Mouse (Mus musculus) cerebellum, adult 11-12 months (tissue): Measurements from ENCODE around the gene Spata21.
A peak's percentile ranks its signal among the peaks of the same experiment; 100 is the strongest.

Experiments used
- DNase-seq: peaks from one replicate; pipeline ENCODE4 v3.0.0; 2022

Spata21 gene

DNA sequence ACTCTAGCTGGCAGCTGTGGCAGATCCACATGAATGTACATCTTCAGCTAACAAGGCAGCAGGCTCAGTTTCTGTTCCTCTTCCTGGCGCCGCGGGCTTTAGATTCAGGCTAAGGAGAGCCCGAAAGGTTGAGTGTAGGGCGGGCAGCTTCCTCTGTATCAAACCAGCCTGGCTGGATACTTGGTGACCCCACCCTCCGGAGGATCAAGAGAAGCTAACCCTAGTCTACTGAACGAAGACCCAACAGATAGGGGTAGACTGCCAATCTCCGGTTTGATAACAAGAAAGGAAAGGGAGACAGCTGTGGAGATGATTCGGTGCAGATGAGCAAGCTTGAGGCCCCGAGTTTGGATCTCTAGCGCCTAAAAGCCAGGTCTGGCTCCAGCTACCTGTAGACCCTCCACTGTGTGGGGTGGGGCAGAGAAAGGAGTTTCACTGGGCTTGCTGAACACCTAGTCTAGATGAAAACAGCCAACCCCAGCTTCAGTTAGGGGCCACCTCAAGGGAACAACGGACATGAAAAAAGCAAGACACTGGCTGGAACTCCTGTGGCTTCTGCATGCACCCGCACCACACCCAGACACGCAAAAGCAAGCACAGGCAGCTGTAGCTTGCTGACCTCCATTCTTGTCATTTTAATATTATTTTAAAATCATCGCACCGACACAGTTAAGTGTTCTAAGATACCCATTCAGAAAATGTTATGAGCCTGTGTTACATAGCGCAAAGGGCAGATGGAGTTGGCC is 11.2 kb upstream of the Spata21 start:
- DNase-seq = peak; percentile 22

DNA sequence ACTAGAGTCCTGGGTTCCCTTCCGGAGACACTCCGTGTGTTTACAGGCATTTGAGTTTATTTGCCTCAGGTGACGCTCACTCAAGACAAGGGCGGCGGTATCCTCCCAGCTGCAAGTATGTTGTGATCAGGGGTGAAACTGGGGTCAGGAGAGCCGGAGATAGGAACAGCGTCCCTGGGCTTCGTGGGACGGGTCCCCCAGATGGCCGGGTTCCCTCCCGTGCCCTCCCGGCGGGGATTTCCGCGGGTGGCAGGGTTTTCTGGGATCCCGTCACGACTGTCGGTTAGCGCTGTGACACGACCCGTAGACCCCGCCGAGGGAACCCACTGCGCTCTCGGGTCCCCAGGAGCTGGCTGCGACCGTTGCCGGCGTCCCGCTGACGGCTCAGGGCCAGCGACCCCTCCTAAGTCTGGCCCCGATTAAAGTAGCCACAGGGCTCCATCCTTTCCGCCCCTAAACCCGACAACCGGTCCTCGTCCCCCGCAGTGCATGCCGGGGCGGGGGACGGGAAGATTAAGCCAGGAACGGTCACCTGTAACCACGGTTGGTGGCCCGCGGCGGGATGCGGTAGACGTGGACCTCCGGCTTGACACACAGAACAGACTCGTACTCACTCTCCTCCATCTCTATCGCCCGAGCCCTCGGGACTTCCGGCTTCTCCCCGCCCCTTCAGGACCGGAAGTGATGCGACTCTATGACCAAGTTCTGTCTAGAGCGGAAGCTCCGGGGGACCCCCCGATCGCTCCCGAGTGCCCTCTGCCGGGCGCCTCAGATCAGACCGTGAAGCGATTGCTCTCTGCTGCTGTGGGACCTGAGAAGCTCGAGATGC is 10.2 kb upstream of the Spata21 start, which contains the start of gene Necap2:
Gene Necap2, minus strand, starts transcription at position 677 of the 829 bp plus-strand sequence.
- DNase-seq = peak; percentile 94

DNA sequence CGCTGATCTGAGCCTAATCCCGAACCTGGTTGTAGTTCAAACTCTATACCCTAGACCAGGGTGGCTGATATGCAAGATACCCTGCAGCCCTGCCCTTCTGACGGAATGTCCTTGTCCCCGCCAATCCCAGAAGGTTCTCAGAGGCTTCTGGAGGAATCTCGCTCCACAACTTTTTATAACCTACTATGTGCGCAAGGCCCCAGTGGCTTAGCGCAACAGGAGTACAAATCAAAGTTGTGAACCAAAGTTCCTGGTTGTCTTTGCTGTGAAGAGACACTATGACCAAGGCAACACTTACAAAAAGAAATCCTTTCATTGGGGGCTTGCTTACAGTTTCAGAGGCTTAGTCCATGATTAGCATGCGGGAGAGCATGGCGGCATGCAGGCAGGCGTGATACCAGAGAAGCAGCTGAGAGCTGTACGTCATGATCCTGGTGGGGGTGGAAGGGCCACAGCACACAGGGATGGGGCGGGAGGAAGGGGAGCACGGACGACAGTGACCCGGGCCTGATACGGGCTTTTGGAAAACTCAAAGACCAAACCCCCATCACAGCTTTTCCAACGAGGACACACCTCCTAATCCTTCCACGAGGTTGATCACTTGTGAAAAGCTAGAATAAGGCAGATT is 9.5 kb upstream of the Spata21 start:
- DNase-seq = peak; percentile 49

DNA sequence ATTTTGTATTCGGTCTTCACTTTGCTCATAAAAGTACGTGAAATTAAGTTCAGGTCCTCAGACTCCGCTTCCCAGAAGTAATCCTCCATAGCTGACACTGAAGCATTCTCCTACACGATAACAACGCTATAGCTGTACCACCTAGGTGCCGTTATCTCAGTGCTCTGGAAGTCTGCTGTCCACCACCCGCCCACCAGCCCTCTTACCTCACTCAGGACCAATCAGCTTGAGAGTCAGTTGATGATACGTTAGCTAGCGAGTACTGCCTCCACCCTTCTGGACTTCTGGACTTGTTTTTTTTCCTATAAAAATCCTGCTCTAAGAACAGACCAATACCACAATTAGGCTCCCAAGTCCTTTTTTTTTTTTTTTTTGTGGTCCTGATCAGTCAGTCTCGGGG is 1.3 kb upstream of the Spata21 start:
- DNase-seq = no peak

DNA sequence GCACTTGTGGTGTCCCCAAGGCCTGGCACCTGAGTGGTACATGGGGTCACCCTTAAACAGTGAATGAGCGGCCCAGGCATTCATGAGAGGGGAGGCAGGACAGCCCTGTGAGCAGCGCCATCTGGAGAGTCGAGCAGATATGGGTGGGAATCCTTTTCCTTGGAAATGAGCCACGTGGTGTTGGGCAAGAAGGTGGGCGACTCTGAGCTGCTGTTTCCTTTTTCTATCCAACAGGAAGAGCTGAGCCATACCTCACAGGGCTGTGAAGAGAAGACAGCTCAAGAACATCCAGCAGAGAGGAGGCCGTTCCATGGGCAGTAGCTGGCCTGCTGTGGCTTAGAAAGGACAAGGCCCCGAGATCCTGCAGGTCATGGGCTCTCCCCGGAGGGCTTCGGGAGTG is 581 bp downstream of the Spata21 start:
- DNase-seq = no peak

DNA sequence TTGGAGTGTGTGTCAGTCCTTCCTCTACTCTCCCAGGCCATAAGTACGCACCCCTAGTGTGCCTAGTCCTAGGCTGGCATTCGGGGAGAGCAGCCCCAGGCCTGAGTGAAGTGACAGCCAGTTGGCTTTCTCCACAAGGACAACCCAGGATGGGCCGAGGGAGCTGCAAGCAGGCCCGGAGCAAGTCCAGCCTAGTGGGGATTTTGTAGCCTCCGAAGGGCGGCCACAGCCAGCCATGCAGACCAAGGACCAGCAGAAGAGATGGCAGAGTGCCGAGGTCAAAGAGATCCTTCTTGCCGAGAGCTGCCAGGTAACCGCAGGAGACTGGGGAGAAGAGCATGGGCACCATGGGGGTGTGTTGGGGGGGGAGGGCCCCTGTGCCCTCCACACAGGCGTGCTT is 6.9 kb downstream of the Spata21 start:
- no peak for DNase-seq

DNA sequence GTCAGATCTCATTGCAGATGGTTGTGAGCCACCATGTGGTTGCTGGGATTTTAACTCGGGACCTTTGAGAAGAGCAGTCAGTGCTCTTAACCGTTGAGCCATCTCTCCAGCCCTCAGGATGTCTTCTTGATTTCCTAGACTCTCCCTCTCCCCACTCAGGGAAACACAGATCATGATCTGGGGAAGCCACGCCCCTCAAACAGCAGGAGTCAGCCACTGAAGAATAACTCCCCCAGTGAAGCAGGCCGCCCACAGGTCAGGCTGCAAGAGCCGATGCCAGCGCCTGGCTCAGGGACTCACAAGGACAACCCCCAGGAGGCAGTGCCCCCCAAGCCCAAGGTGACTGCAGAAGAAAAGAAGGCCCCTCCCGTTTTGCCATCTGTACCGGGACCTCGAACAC is 8.6 kb downstream of the Spata21 start:
- no peak for DNase-seq

DNA sequence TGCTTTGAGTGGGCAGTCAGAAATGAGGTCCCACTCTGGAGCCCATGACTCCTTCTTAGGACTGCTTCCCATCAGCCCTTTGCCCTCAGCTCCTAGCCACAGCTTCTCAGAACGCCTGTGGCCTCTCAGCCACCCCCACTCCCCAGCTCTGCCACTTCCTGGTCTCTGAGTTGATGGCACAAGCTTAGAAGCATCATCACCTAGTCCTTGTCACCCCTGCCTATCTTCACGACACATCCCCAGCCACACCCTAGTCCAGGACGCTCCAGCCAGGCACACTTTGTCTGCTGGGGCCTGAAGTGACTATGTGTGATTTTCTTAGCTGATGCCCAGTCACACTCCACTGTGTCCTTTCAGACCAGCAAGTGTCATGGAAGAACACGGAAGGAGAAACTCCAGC is 10.8 kb downstream of the Spata21 start:
- no peak for DNase-seq

DNA sequence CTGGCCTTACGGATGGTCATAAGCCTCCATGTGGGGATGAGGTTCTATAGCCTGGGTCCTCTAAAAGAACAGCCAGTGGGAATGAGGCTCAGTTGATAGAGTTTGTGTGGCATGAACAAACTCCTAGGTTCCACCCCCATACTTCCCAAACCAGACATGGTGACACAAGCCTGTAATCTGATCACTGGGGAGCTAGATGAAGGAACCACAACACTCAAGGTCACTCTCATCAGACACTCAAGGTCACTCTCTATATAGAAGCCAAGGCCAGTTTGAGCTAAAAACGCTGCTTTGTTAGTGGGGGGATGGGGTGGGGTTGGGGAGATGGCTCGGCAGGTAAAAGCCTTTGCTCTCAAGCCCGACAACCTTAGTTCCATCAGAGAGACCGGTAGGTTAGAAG is 11.8 kb downstream of the Spata21 start:
- DNase-seq = no peak

DNA sequence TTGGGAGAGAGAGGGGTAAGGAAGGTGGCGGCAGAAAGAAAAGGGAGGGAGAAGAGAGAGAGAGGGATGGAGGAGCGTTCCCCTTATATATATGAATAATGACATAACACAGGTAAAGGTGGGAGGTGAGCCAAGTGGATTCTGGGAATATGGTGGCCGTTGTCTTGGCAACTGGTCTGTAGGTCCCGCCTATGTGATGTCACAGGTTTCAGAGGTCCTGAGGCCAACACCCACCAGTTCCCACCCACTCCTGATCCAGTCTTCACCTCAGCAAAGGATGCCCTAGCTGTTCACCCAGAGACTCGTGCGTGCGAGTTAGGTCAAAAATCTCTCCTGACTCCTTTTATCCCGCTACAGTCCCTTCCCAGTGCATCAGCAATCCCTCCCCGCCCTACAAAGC is 13.2 kb downstream of the Spata21 start:
- no peak for DNase-seq

DNA sequence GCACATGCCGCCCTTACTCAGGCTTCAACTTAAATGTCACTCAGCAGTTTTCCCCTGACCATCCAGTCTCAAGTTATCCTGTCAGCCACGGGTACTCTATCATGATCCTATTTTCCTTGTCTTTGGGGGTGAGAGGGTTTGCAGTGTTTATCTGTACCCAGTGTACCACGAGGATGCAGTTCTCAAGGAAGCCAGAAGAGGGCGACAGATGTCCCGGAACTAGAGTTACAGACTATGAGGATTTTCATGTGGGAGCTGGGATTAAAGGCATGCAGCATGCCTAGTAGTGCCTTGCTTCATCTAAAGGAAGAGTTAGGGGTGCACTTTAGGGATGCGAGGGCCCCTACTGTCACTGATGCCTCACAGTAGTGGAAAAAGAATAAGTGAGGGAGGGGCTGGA is 13.7 kb downstream of the Spata21 start:
- DNase-seq = no peak

DNA sequence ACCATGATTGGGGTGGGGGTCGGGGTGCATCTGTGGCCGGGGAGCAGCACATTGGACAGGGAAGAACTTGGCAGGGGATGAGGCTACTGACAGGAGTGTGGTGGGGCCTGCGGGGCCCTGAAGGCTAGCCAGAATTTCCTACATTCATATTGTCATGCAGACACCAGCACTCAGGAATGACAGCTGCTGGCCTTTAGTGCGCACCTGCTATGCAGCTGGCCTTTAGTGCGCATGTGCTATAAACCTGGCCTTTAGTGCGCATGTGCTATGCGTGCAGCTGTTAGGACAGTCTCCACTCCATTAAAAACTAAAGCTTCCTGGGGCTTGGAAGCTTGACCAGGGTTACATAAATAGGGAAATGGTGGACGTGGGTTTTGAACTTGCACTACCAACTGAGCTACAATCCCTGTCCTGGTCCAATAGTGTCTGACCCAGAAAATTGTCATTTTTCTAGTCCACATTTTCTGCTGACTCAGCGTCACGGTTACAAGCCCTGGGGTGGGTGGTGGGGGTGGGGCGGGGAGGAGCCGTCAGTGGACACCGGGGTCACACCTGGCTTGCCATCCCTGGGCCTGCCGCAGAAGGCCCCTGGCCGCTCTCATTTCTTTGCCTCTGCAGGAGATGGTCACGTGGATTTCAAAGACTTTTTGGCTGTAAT is 18.5 kb downstream of the Spata21 start:
- DNase-seq = no peak

DNA sequence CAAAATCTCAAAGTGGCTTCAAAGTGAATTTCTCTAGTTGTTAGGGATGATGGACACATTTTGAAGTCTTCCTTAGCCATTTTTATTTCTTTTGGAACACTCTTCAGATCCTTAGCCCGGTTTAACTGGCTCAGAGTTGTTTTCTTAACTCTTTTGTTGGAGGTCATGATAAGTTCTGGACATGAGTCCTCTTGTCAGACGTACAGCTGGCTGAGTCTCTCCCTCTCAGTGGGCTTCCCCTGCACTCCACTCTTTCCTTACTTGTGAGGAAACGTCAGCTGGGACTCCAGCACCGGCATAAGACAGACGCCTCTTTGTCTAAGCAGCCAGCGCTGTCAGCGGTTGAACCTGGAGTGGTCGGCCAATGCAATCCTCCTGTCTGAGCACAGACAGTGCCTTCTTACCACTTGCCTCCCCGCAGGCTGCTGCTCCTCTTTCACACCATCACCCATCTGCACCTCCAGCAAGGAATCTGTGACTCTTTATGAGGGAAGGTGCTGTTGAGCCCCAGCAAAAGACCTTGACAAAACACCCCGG is 20.1 kb downstream of the Spata21 start:
- no peak for DNase-seq

DNA sequence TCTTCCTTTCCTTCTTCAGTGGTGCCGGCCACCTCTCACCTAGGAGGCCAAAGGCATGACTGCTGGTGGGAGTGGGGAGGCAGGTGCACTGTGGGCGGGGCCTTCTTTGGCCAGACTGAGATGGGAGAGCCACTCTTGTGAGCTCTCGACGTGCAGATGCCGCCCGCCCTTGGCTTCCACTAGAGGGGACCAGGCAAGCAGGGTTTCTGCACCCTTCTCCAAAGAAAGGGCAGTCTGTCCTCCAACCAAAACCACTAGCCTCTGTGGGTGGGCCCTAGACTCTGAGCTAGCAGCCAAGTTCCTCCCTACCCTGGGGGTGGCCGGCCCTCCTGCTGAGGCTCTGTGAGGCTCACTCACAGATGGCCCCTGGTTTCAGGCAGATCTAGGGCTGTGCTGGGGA is 25.7 kb downstream of the Spata21 start:
- no peak for DNase-seq

DNA sequence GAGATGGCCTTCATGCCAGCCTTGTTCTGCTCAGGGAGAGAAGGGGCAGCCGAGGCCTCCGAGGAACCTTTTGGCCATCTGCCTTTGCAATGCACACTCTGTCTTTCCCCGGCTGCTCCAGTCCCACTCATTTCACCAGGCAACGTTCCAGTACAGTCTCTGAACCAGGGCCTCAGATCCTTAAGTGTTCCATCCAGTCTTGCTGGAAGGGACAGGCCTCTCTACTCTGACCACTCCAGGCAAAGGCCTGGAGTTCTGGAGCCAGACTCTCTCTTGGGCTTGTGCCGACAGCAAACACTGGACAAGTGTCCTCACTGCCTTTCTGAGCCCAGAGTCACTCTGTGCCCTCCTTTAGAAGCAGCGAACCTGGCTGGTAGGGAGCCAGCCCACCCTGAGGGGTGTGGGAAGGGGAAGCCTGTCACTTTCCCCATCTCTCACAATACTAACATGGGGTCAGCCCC is 26.4 kb downstream of the Spata21 start:
- DNase-seq = no peak

DNA sequence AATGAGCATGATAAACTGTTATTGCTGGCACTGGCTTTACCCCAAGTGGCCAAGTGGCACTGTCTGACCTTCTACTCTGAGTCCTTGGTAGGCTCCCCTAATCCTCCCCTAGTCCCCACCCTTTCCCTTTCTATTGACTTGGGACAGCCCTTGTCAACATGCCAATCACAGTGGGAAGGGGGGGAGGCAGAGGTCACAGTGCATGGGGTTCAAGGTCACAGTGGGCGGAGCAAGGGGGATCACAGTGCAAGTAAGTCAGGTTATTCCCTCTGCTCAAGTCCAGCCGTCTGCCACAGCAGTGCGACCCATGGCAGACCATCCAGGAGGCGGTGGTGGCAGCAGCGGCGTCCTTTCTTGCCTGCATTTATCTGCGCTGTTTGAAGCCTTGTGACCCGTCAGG is 27.3 kb downstream of the Spata21 start:
- no peak for DNase-seq

DNA sequence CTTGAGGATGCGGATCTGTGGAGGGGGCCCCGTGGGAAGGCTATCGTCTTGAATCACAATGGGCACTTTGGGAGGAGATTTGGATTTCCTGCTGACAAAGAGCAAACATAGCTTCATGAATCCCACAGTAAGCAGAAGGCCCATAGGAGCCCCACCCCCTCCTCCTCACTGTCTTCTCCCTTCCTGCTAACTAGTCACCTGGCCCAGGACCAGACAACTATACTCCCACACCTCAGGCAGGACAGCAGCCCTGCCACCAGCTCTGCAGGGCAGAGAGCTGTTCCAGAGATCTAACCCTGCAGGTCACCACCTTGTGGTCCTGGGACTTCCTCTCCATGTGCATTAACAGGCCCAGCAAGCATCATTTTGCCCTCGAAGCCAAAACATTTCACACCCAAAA is 30.6 kb downstream of the Spata21 start:
- no peak for DNase-seq

DNA sequence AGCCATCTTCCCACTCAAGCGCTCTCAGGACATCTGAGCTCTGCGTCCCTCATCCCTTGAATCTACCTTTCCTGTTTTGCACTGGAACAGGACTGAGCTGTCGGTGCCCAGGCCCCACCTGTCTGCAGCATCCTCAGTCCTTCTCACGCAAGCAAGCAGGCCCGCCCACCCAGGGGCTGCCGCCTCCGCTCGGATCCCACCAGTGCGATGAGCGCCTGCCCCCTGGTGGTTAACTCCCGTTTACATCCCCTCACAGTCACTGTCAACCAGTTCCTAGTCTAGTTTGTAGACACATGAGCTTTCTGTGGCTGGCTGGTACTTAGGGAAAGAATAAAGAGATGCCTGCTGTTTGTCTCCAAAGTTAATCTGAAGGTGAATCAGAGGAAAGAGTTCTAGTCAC is 32.6 kb downstream of the Spata21 start:
- DNase-seq = no peak

DNA sequence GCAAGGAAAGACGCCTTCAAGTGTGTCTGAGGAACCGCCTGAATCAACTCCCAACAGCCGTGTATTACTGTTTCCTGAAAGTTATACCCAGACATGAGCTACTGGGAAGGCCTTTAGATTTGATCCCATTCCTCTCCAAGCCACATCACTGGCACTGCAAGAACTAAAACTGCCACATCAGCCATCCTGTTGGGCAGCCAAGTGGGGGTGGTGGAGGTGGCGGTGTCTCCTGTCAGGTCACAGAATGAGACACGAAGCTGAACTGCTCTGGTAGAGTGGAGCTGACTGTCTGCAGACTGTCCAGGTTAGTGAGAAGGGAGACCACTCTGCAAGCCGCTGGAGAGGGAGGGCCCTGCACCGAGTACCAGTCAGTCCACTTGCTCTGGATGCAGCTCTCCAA is 34.5 kb downstream of the Spata21 start:
- no peak for DNase-seq

DNA sequence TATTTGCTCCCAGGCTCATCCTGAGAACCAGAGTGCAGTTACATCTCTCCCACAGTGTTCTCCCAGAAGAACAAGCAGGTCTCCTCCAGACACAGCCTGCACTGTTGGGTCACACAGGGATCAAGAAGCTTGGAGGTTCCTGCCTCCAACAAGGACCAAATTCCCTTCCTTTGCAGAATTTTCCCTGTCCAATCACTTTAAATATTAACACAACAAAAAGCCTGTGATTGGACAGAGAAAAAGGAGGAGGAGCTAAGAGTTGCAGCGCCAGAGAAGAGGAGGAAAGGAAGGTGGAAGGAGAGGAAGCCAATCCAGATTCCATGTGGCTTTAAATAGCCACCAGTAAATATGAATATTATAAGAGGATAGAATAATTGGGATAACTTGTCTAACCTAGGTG is 34.9 kb downstream of the Spata21 start:
- no peak for DNase-seq

DNA sequence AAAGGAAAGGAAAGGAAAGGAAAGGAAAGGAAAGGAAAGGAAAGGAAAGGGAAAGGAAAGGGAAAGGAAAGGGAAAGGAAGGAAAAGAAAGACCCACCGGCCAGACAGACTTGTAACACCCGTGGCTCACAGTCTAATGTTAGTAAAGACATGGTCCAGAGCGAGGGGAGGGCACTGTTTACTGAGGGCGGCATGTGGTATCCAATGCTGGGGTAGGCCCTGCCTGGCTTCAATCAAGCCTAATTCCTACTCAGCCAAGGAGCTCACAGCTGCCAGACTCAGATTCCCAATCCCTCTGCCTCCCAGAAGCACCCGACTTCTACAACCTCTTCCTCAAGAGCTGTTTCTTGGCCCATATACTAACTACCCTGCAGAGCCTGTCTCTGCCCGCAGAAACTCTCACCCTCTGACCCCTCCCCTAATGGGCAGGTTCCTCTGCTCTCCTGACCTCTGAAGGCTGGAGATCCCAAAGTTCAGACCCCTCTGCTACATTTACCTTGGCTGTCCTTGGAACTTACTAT is 41.1 kb downstream of the Spata21 start:
- DNase-seq = no peak

DNA sequence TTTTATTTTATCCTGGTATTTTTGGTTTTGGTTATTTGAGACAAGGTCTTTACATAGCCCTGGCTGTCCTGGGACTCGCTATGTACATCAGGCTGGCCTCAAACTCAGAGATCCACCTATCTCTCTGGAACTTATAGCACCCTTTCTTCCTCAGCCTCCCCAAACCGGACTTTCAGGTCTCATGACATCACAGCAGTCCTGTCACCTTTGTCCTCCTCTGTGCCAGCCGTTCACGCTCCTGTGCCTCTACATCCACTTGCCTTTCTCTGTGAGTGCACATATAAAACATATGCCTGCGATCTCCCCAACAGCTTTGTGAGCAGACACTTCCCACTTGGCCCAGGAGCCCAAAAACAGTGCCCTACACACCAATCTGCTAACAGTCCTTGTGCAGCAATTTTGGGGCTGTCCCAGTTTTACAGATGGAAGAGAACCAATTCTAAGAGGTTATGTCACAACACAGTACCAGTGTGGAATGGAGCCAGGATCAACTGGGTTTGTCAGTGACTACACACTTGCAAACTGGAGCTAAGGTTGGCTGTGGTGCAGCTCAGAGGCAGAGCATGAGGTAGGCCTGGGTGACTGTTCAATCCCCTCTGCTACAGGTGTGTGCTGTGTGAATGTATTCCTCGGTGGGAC is 42.7 kb downstream of the Spata21 start:
- peak; percentile 71 for DNase-seq
